Mouse (Mus musculus): ENCODE results near the gene Gm7544.
A peak's percentile ranks its signal among the peaks of the same experiment; 100 is the strongest.
"Not testable (repeated sequence)": the region's sequence is repeated elsewhere in the genome, so short reads cannot be mapped to it uniquely, and the experiment has no call there.

The Gm7544 gene

GRCm38 (mm10) chr1:82955913-82956312 lies at the start of gene Gm7544:
Gene Gm7544, minus strand, starts transcription at chr1:82956013.
- DNase-seq = not testable (repeated sequence)

GRCm38 (mm10) chr1:83000306-83000705 lies 44.5 kb upstream of the Gm7544 start, which contains the start of gene Gm47959:
Gene Gm47959, plus strand, starts transcription at chr1:83000548.
- DNase-seq = not testable (repeated sequence)

GRCm38 (mm10) chr1:82993947-82994346 lies 38.1 kb upstream of the Gm7544 start:
- DNase-seq = no peak

GRCm38 (mm10) chr1:82992093-82992492 lies 36.3 kb upstream of the Gm7544 start:
- no peak for DNase-seq

- no peak for DNase-seq
These were observed 35.8 kb upstream of the Gm7544 start for GRCm38 (mm10) chr1:82991596-82991995.

- no peak for DNase-seq
These were observed 35.2 kb upstream of the Gm7544 start for GRCm38 (mm10) chr1:82991062-82991461.

- DNase-seq = peak; percentile 73
These were observed 31.9 kb upstream of the Gm7544 start for GRCm38 (mm10) chr1:82987530-82988198.

GRCm38 (mm10) chr1:82986738-82987137 lies 30.9 kb upstream of the Gm7544 start:
- no peak for DNase-seq

GRCm38 (mm10) chr1:82977840-82978239 lies 22.0 kb upstream of the Gm7544 start:
- DNase-seq = no peak

- DNase-seq = peak; percentile 30
These were observed 19.9 kb upstream of the Gm7544 start for GRCm38 (mm10) chr1:82975750-82976149.

- peak; percentile 44 for DNase-seq
These were observed 18.5 kb upstream of the Gm7544 start for GRCm38 (mm10) chr1:82974342-82974741.

- DNase-seq = peak; percentile 38
These were observed 18.1 kb upstream of the Gm7544 start for GRCm38 (mm10) chr1:82973901-82974300.

GRCm38 (mm10) chr1:82973244-82973643 lies 17.4 kb upstream of the Gm7544 start:
- DNase-seq = peak; percentile 25

- DNase-seq = peak; percentile 28
These were observed 16.2 kb upstream of the Gm7544 start for GRCm38 (mm10) chr1:82972046-82972445.

GRCm38 (mm10) chr1:82966413-82966812 lies 10.6 kb upstream of the Gm7544 start:
- no peak for DNase-seq

- no peak for DNase-seq
These were observed 4.1 kb upstream of the Gm7544 start, which contains the start of gene Gm47955 for GRCm38 (mm10) chr1:82959870-82960385. Gene Gm47955, plus strand, starts transcription at chr1:82960286.

GRCm38 (mm10) chr1:82948601-82949000 lies 7.2 kb downstream of the Gm7544 start:
- DNase-seq = no peak

- DNase-seq = not testable (repeated sequence)
These were observed 9.8 kb downstream of the Gm7544 start for GRCm38 (mm10) chr1:82946029-82946428.

GRCm38 (mm10) chr1:82943295-82943694 lies 12.5 kb downstream of the Gm7544 start, which contains the start of gene A030003K21Rik:
Gene A030003K21Rik, minus strand, starts transcription at chr1:82943388.
- not testable (repeated sequence) for DNase-seq

- DNase-seq = not testable (repeated sequence)
These were observed 13.3 kb downstream of the Gm7544 start for GRCm38 (mm10) chr1:82942505-82942904.

- no peak for DNase-seq
These were observed 17.1 kb downstream of the Gm7544 start for GRCm38 (mm10) chr1:82938666-82939065.

GRCm38 (mm10) chr1:82931326-82931725 lies 24.5 kb downstream of the Gm7544 start, which contains the start of gene Gm6217:
Gene Gm6217, minus strand, starts transcription at chr1:82931399.
- DNase-seq = not testable (repeated sequence)

GRCm38 (mm10) chr1:82930558-82930957 lies 25.3 kb downstream of the Gm7544 start:
- DNase-seq = not testable (repeated sequence)

GRCm38 (mm10) chr1:82924650-82925049 lies 31.2 kb downstream of the Gm7544 start, which contains the start of gene A030014E15Rik:
Gene A030014E15Rik, plus strand, starts transcription at chr1:82924917.
- DNase-seq = peak; percentile 35

All from lung, postnatal 14 days (tissue).